Mouse (Mus musculus) layer of hippocampus, adult 18-20 months (tissue): ENCODE measurements at regions not wholly inside any gene's neighbourhood (a gene's known extent, or its start where the extent isn't known, plus 50 kb on each side); places are given as distances from the start of the nearest gene placed in this dataset.
A peak's percentile ranks its signal among the peaks of the same experiment; 100 is the strongest.

ENCODE experiments used
- DNase-seq, 2 experiments: peaks; one replicate each; pipeline ENCODE4 v3.0.0; 2022; ENCODE audit warnings: low spot score in 2 of 2

GRCm38 (mm10) chr15:62793569-62793968 is 1051.4 kb downstream of the Gsdmc2 start:
- DNase-seq, result no peak

GRCm38 (mm10) chr15:62792084-62792483 is 1052.9 kb downstream of the Gsdmc2 start:
- DNase-seq, result no peak

- no peak for DNase-seq
These were observed 1057.2 kb downstream of the Gsdmc2 start for GRCm38 (mm10) chr15:62787753-62788152.

GRCm38 (mm10) chr15:62786315-62786714 is 1058.7 kb downstream of the Gsdmc2 start:
- DNase-seq, result no peak

DNA sequence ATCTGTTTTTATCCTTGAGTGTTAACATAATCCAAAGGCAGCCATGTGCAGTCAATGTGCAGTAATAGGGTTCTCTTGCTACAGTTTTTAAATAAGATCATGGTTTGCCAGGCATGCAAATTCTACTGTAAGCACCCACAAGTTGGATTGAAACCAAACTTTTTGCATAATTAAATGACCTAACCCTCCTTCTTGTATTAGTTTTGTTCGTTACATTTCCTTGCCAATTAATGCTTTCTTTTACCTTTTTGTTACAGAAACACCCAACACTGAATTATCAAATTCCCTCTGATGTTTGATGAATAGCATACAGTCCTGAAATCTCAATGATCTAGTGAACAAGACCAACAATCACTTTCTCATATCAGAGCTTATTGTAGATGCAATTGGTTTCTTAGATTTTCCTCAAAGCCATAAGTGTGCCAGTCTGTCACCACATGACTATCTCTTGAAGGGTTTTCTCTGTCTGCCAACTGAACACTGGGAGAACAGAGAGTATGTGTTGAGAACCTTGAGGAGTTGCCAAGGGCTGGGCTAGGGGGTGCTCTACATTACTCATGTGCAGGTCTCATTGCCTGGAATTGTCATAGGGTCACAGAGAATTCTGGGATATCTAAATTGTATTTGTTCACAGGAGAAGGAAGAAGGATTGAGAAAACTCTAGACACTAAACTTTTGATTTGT is 1060.4 kb downstream of the Gsdmc2 start:
- DNase-seq, result no peak

- DNase-seq, result no peak
These were observed 1066.1 kb downstream of the Gsdmc2 start for GRCm38 (mm10) chr15:62778899-62779298.

- DNase-seq, result no peak
These were observed 1092.3 kb downstream of the Gsdmc2 start for GRCm38 (mm10) chr15:62752686-62753085.

DNA sequence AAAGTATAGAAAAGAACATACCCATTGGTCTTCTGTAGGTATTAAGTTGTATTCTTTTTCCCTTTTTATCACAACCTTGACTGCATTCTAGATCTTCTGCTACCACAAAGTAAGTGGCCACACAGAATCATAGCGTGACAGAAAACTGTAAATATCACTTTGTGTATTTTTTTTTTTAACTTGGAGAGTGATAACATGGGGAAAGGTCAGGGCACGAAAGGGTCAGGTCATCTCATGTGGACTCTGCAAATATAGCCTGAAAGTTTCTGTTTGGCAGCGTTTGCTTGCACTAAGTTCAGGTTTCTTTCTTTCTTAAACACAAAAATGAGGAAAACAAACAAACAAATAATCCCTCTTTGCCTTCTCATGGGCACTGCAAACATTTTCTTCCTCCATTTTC is 1101.1 kb downstream of the Gsdmc2 start:
- DNase-seq, result no peak

DNA sequence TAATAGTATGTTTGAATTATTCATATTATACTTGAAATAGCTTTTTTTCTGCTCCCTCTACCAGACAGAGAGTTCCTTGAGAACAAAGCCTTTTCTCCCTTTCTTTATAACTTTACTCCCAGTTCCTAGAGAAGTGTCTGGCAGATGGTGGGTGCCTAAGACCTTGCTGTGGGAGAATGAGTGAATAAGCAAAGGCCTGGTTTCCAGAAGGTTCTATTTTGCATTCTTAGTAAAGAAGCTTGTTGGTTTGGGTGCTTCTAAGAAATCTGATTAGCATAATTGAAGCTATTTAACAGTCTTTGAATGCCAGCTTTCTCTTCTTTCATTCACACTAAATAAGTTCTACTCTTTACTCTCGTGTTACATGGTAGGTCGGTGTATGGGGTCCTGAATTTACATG is 1104.2 kb downstream of the Gsdmc2 start:
- DNase-seq, result no peak

- DNase-seq, result no peak
These were observed 1109.6 kb downstream of the Gsdmc2 start for GRCm38 (mm10) chr15:62735334-62735733.

GRCm38 (mm10) chr15:62734900-62735299 is 1110.1 kb downstream of the Gsdmc2 start:
- no peak for DNase-seq

GRCm38 (mm10) chr15:62730524-62730923 is 1114.5 kb downstream of the Gsdmc2 start:
- no peak for DNase-seq

GRCm38 (mm10) chr15:62714265-62714664 is 1130.7 kb downstream of the Gsdmc2 start:
- DNase-seq, result no peak

DNA sequence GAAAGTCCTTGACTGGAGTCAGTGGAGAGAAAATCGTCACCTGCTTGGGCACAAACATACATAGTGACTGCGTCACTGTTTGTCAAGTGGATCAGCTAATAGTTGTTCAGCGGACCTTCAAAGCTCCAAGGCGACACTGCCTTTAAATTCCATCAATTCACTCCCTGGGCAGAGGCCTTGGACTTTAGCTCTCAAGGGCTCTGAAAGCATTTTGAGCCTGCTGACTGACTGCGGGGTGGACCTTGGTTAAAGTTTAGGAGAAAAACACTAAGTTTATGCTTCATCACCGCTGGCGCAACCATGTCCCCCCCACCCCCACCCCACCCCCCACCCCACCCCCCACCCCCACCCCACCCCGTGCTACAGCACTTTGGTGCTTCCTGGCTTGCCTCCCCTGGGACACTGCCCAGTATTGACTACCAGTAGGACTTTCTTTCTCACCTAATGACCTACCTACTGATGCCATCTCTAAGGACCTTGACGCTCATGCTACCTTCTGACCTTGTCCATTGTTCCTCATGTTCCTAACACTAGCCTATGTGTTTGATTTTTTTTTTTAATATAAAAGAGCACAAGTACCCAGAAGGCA is 1132.3 kb downstream of the Gsdmc2 start:
- no peak for DNase-seq

DNA sequence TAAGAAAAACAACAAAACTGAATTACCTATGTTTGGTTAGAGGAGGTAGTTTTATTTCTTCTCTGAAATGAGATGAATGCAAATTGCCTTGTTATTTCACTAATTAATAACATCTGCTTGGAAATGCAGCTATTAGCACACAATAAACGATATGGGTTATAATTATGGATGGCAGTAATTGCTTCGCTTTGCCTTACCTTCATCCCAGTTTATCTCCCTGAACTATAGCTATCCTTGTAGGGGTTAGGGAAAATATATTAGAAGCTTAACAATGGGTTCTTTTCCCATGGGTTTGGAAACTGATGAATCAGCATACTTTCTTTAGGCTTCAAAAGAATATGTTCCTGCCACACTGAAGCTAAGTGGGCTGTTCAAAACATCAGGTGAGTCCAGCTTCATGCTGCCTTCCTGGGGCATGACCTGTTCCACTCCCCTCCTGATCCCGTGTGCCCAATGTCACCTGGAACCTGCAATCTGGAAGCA is 1132.9 kb downstream of the Gsdmc2 start:
- no peak for DNase-seq

- peak; percentile 22 to 35 for DNase-seq
These were observed 1135.4 kb downstream of the Gsdmc2 start for GRCm38 (mm10) chr15:62709546-62709945.

GRCm38 (mm10) chr15:62698559-62698958 is 1146.4 kb downstream of the Gsdmc2 start:
- no peak for DNase-seq

DNA sequence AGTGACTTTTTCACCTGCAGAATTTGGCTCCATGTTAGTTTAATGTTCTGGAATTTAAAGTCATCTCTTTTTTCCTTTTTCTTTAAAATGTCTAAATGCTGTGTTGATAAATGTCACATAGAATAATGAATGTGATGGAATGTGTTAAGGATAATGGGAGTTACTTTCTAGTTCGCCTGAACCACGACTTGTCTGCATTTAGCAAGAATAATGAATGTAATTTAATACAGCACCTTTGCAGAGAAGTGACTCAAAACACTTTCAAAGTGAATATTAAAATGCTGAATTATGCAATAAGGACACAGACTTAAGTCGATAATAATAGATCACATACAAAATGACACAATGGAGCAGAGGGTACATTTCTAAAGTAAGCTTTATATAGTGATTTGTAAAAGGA is 1150.2 kb downstream of the Gsdmc2 start:
- DNase-seq, result no peak

DNA sequence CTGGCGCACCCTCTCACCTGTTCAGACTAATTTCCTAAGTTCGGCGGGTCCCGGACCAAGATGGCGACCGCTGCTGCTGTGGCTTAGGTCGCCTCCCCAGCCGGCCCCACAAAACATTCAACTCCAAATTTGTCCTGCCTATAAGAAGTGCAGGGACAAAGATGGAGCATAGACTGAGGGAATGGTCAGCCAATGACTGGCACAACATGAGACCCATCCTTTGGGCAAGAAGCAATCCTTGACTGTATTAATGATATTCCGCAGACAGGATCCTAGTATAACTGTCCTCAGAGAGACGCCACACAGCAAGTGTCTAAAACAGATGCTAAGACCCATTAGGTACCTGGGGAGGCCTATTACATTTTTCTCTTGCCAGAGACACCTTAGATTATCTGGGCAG is 1151.3 kb downstream of the Gsdmc2 start:
- DNase-seq, result no peak

GRCm38 (mm10) chr15:62673410-62673809 is 1171.6 kb downstream of the Gsdmc2 start:
- DNase-seq, result peak in 1 of 2 experiments; percentile 1

- DNase-seq, result no peak
These were observed 1175.0 kb downstream of the Gsdmc2 start for GRCm38 (mm10) chr15:62670026-62670425.

DNA sequence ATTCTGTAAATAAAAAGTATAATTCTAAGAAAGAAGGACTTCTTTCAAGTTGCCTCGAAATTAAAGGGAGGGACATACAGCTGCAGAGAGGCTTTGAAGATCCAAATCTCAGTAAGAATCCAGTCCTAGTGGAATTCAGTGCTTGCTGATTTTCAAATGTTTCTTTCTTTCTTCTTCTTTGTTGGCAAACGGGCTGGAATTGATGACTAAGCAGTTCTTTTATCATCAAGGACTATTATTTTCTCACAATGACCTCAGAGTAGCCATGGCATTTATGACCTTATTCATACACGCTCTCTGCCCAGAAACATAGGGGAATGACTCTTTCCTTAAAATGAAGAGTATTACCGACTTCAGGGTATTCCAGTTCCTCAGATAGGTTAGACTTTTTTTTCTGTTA is 1185.9 kb downstream of the Gsdmc2 start:
- no peak for DNase-seq

GRCm38 (mm10) chr15:62658695-62659094 is 1186.3 kb downstream of the Gsdmc2 start:
- no peak for DNase-seq
